ENCODE assay signal across 18 mouse cellular contexts in genomic region chr1:135133678-135134435, GRCm38 (mm10). TPM values are rescaled to one million over a fixed set of nuclear protein-coding genes. Genes with fewer than 3 reads are reported as not detected.
DNase-seq lines count a peak whose midpoint lies in the region; ATAC-seq lines count a peak whose summit lies in the region.
"Had no signal": no experiment of that assay in that cellular context is flagged by ENCODE, and none has a peak within 500 bp of the region (broad histone marks: within the 10 kb centered on the region; RNA-seq: fewer than 3 reads in every experiment).

No protein-coding gene starts in this region.

- H3K27ac ChIP-seq in lung, embryonic 15.5 days = no peak overlapping the region
- H3K27ac ChIP-seq in liver, embryonic 11.5 days (ENCODE audit: low read depth, low read length) = peak overlapping the region; percentile 86
- H3K27ac ChIP-seq: forebrain, embryonic 12.5 days; neural tube, embryonic 12.5 days; stomach, embryonic 15.5 days had no signal

- H3K4me3 ChIP-seq in lung, embryonic 15.5 days = no peak overlapping the region
- H3K4me3 ChIP-seq in liver, embryonic 11.5 days (ENCODE audit: low read depth, low read length) = peak overlapping the region; percentile 39
- H3K4me3 ChIP-seq: forebrain, embryonic 12.5 days; neural tube, embryonic 12.5 days; stomach, embryonic 15.5 days had no signal

- H3K4me2 ChIP-seq in lung, embryonic 15.5 days = peak overlapping the region; percentile 2; the same call in 1 of the 2 replicates
- H3K4me2 ChIP-seq in liver, embryonic 11.5 days = peak overlapping the region; percentile 72
- H3K4me2 ChIP-seq: forebrain, embryonic 12.5 days; neural tube, embryonic 12.5 days had no signal

- 75% methylated on average over 10 of the region's 10 CpGs for WGBS in lung, embryonic 15.5 days
- 46% methylated on average over 10 of the region's 10 CpGs for WGBS in liver, embryonic 11.5 days

- DNase-seq in lung, postnatal 14 days = no peak
- DNase-seq in liver, embryonic 11.5 days (ENCODE audit: low spot score) = no peak
- peak; percentile 44 to 52 for DNase-seq in natural killer cell, adult 2 months (ENCODE audit: low spot score in 2 of 2)
- no peak for DNase-seq in ovary, postnatal 14 days (ENCODE audit: low spot score)
- no peak for DNase-seq in urinary bladder, postnatal 4 days (ENCODE audit: low spot score in 2 of 2)
- no peak for DNase-seq in left cerebral cortex, postnatal 14 days (ENCODE audit: low spot score in 2 of 2)
- DNase-seq in gastrocnemius, postnatal 25 days = no peak
- DNase-seq: cerebellum, adult 8-10 months; gastrocnemius, postnatal 36 days; heart, postnatal 14 days; kidney, postnatal 14 days; lung, adult 18-20 months; midbrain, embryonic 14.5 days had no signal

- H3K9me3 ChIP-seq in lung, embryonic 15.5 days = no peaks in the 10 kb centered on the region
- no peaks in the 10 kb centered on the region for H3K9me3 ChIP-seq in liver, embryonic 11.5 days (ENCODE audit: control insufficient read depth, low read length)
- H3K9me3 ChIP-seq: forebrain, embryonic 12.5 days; neural tube, embryonic 12.5 days; stomach, embryonic 15.5 days had no signal

- H3K27me3 ChIP-seq in lung, embryonic 15.5 days = peaks cover 10% of the 10 kb centered on the region; the same call in 1 of the 2 replicates
- peaks cover 11% of the 10 kb centered on the region; the same call in 1 of the 2 replicates for H3K27me3 ChIP-seq in liver, embryonic 11.5 days (replicated peaks; ENCODE audit: control insufficient read depth, insufficient read depth, low read length)

- H3K9ac ChIP-seq in lung, embryonic 15.5 days = no peak overlapping the region
- H3K9ac ChIP-seq in liver, embryonic 11.5 days (ENCODE audit: low read depth, low read length) = peak overlapping the region; percentile 60
- H3K9ac ChIP-seq: forebrain, embryonic 12.5 days; neural tube, embryonic 12.5 days; stomach, embryonic 15.5 days had no signal

- no peaks in the 10 kb centered on the region for H3K36me3 ChIP-seq in lung, embryonic 15.5 days
- H3K36me3 ChIP-seq in liver, embryonic 11.5 days (ENCODE audit: control insufficient read depth, insufficient read depth, low read length) = peaks cover 3% of the 10 kb centered on the region; the same call in 1 of the 2 replicates
- H3K36me3 ChIP-seq: forebrain, embryonic 12.5 days; neural tube, embryonic 12.5 days; stomach, embryonic 15.5 days had no signal

- no peak for ATAC-seq in lung, embryonic 15.5 days (ENCODE audit: borderline replicate concordance, extremely low read depth, low FRiP score, low TSS enrichment)
- peak; percentile 37; the same call in 1 of the 2 replicates for ATAC-seq in liver, embryonic 11.5 days (replicated peaks; ENCODE audit: low FRiP score)

- H3K4me1 ChIP-seq in lung, embryonic 15.5 days = peaks cover 11% of the 10 kb centered on the region
- H3K4me1 ChIP-seq in liver, embryonic 11.5 days (replicated peaks; ENCODE audit: control insufficient read depth, insufficient read depth, low read length) = peaks cover 32% of the 10 kb centered on the region

- intact Hi-C loops in left cerebral cortex, postnatal 14 days (cut with DNase I) = loop anchor here (2.0 kb wide), 1 partner anchor 21 kb away; no protein-coding TSS in a partner anchor

RNA-seq across cellular contexts. Expression of gene Ptpn7, which starts 1.4 kb away (rescaled TPM):
- polyA plus RNA-seq in lung, embryonic 15.5 days (2015; fragmentation: Nextera tagmentation; extraction: Ambion mirVana) = 2.9 and 5.8 TPM in 2 replicates
- 42.1 and 43.0 TPM in 2 replicates for polyA plus RNA-seq in liver, embryonic 11.5 days (2014; fragmentation: Nextera tagmentation; extraction: Ambion mirVana)
- under 1 TPM in 1 of 2 experiments, not detected in 1; 0.19 TPM for total RNA-seq in left cerebral cortex, postnatal 14 days (2021)
- under 1 TPM; 0.20 to 0.38 TPM for total RNA-seq in gastrocnemius, postnatal 25 days (2021)

RNA-seq across cellular contexts. Expression of gene Arl8a, which starts 12.8 kb away (rescaled TPM):
- 42.7 and 47.0 TPM in 2 replicates for polyA plus RNA-seq in lung, embryonic 15.5 days (2015; fragmentation: Nextera tagmentation; extraction: Ambion mirVana)
- polyA plus RNA-seq in liver, embryonic 11.5 days (2014; fragmentation: Nextera tagmentation; extraction: Ambion mirVana) = 25.0 and 28.7 TPM in 2 replicates
- total RNA-seq in left cerebral cortex, postnatal 14 days (2021) = 100 to 1,000 TPM; 329 to 359 TPM
- 10 to 100 TPM; 14.9 to 15.7 TPM for total RNA-seq in gastrocnemius, postnatal 25 days (2021)

RNA-seq across cellular contexts. Expression of gene Lgr6, which starts 28.8 kb away (rescaled TPM):
- polyA plus RNA-seq in lung, embryonic 15.5 days (2015; fragmentation: Nextera tagmentation; extraction: Ambion mirVana) = 11.6 and 12.8 TPM in 2 replicates
- polyA plus RNA-seq in liver, embryonic 11.5 days (2014; fragmentation: Nextera tagmentation; extraction: Ambion mirVana) = 0.48 and 0.70 TPM in 2 replicates
- total RNA-seq in left cerebral cortex, postnatal 14 days (2021) = 1 to 10 TPM; 2.7 TPM
- total RNA-seq in gastrocnemius, postnatal 25 days (2021) = under 1 TPM; 0.51 to 0.54 TPM

RNA-seq across cellular contexts. Expression of gene Gpr37l1, which starts 33.6 kb away (rescaled TPM):
- polyA plus RNA-seq in lung, embryonic 15.5 days (2015; fragmentation: Nextera tagmentation; extraction: Ambion mirVana) = 0.10 TPM in 1 of 2 replicates, not detected in the other
- not detected in 2 replicates for polyA plus RNA-seq in liver, embryonic 11.5 days (2014; fragmentation: Nextera tagmentation; extraction: Ambion mirVana)
- 100 to 1,000 TPM; 148 to 163 TPM for total RNA-seq in left cerebral cortex, postnatal 14 days (2021)
- under 1 TPM; 0.59 to 0.83 TPM for total RNA-seq in gastrocnemius, postnatal 25 days (2021)
- polyA plus RNA-seq: forebrain, embryonic 12.5 days; inflammation-experienced regulatory T-cells, adult 6 months had no signal

Comparison
In these comparisons a context has a peak if more than half of its experiments do, and no peak if none do; other contexts are left out.
1. DNase-seq: peak in natural killer cell, adult 2 months (2 of 2); none in lung, postnatal 14 days (single experiment), liver, embryonic 11.5 days (single experiment), ovary, postnatal 14 days (single experiment), urinary bladder, postnatal 4 days (0 of 2), left cerebral cortex, postnatal 14 days (0 of 2) and gastrocnemius, postnatal 25 days (single experiment).
2. RNA of gene Arl8a, which starts 12.8 kb away (total RNA-seq): 329 to 359 TPM in left cerebral cortex, postnatal 14 days; 14.9 to 15.7 TPM in gastrocnemius, postnatal 25 days; every median in the first group is over 10 times any median in the second.